Mouse (Mus musculus): Measurements from ENCODE around the gene Depdc5.

The Depdc5 gene

DNA sequence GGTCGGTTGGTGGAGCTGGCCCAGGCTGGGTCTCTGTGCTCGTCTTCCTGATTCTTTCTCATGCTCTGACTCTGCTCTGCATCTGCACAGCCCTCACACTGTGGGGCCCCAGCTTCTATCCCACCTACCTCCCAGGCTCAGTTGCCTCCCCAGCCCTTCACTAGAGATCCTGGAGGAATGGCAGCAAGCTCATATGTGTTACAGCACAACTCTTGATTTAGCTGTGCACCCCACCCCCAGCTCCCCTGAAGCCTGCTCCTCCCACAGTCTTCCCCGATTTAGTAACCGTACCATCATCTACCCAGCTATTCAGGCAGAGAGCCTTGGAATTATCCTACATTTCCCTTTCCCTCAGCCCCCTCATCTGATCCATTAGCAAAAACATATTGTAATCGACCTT is 137.6 kb downstream of the Depdc5 start:
- DNase-seq (ENCODE audit: low read depth), result no peak

DNA sequence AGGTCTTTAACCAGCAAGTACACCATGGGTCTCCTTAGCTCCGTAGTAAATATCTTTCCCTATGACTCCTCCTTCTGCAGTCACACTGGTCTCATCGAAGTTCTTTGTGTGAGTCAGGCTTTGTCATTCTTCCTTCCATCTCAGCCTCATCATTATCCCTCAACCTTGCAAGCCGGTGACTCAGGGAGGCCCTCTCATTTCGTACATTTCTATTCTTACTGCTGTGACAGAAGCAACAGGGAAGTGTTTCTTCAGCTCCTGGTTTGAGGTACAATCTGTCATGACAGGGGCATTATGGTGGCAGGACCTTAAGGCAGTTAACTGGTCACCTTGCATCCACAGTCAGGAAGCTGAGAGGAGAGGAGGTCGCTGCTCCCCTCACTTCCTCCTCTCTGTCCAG is 139.3 kb downstream of the Depdc5 start:
- no peak for DNase-seq (ENCODE audit: low read depth)

DNA sequence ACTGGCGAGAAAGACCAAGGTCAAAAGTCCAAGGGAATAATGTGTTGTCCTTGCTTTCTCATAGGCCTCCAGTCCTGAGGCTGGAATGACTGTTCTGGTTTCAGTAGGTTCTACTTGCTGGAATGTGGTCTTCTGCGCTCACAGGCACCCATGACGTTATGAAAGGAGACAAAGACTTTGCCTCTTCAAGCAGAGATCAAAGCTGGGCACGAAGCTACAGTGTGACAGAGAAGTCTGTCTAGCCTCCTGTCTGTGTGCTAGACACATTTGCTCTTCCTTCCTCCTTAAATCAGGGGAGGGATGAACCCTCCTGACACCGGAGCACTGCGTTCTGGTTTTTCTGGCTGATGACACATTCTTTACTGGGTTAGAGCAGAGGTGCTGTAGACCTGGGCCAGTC is 140.0 kb downstream of the Depdc5 start:
- DNase-seq (ENCODE audit: low read depth), result no peak

DNA sequence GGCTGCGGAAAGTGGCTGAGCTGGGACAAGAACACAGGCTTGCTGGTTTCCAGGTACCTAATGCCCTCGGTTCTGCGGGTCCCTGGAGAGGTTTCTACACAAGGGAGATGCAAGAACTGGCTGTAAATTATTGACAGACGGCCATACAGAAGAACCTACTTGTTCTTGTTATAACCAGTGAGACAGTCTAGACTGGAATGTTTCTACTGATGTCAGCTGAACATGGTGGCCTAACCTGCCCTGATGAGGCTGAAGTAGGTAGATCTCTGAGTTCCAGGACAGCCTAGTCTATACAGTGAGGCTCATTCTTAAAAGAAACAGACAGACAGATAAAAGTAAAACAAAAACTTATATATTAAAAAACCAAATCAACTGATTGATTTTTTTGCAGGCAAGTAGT is 140.6 kb downstream of the Depdc5 start:
- DNase-seq (ENCODE audit: low read depth), result no peak

DNA sequence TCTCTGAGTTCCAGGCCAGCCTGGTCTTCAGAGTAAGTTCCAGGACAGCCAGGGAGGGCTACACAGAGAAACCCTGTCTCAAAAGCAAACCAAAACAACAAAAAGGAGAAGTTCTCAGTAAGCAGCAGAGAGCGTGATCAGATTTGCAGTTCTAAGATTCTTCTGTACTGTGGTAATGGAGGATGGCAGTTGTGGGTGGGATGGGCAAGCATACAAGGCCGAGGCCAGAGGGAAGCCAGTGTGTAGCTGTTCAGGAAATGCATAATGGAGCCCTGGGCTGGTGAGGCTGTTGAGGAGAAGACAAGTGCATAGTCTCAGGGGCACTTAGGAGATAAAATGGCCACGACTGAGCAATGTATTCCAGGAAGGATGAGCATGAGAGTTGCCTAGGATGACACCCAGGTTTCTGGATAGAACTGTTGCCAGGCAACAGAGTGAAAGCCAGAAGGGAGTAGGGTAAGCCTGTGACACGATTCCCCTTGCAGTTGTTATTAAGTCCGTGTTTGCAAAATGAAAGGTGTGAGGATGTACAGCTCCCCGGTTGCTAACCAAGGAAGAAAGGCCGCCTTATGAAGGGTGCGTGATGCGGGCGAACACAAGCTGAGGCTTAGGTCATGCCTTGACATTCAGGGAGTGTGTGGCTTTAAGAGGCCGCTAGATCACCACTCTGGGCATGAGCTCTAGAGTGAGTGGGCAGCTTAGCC is 142.1 kb downstream of the Depdc5 start:
- DNase-seq (ENCODE audit: low read depth), result no peak

DNA sequence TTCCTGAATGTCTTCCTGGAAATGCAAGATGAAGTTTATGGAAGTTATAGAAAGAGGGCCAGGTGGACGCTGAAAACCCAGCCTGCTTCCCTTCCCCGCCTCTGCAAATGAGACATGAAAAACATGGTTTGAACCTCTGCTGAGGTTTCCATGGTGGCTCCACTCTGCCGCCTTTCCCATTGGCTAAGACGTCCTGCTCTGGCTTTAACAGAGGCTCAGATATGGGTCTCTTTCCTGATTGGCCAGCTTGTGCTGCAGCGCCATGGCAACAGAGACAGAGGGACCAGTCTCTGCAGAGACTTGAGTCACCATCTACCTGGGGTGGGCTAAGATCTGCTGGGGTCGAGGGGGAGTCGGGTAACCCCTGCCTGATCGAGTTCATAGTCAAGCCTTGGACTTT is 143.2 kb downstream of the Depdc5 start:
- no peak for DNase-seq (ENCODE audit: low read depth)

DNA sequence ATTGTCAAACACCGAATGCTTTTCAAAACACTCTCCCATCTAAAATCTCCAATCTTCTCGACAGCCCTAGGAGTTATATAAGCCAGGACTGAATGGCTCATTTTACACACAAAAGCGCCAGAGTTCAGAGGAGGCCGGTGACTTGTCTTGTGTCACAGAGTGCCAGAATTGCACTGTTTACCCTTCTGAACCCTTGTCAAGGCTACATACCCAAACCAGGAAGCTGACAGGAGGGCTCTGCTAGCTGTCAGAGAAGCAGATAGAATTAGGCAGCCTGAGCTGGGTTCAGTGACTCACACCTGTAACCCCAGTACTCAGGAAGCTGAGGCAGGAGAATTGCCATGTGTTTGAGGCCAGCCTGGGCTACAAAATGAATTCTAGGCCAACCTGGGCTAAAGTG is 143.9 kb downstream of the Depdc5 start:
- no peak for DNase-seq (ENCODE audit: low read depth)

DNA sequence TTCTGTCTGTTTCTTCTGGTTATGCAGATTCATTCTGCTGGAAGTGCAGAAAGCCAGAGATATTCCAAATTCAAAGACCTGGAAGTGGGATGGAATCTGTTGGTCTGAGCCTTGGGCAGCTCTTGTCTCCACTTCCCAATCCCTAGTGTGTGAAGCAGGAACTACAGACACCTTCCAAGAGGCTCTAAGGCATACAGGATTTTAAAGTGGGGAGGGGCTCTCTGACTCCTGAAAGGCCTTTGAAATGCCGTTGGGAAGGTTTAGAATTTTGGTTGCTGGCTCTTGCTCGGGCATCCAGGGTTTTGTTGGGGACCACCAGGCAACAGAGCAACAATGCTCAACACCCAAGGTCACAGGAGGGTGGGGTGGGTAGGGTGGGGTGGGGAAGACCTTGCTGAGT is 145.8 kb downstream of the Depdc5 start:
- DNase-seq (ENCODE audit: low read depth), result no peak

DNA sequence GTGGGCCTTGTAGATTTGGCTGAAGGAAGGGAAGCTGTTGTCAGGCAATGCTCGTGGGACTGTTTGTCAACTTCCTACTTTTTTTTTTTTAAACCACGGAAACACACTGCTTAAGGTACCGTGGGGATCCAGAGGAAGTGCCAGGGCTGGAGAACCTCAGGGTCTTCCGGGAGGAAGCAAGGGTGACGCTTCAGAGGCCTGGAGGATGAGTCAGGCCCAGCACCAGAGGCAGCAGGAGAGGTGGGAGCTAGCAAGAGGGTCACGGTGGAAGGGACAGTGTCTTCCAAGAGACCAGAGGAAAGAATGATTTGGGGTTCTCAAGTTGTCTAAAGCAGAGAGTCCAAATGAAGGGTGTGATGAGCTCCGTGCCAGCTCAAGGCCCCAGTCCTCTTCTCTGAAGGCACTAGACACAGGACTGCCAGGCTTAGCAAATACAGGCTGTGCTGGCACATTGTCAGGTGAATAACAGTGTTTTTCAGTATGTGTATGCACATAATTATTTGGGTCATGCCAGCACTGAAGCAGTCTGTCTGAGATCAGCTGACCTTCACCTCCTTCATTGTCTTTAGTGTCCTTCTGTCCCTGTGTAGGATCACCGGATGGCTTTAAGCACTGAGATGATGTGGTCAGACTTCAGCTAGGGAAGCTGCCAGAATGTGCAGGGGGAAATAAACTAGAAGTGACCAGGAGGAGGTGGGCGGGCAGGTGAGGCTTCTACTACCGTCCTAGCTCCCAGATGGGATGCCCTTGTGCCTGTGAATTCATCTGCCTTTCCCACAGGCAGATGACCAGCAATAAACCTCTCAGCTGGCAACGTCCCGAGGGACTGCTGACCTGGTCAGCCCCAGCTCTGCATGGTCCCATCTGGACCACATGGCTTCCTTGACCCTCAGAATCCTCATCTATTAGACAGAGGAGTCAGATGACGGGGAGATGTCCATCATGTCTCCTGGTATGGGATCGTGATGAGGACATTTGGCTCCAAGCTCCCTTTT is 146.6 kb downstream of the Depdc5 start:
- no peak for DNase-seq (ENCODE audit: low read depth)

DNA sequence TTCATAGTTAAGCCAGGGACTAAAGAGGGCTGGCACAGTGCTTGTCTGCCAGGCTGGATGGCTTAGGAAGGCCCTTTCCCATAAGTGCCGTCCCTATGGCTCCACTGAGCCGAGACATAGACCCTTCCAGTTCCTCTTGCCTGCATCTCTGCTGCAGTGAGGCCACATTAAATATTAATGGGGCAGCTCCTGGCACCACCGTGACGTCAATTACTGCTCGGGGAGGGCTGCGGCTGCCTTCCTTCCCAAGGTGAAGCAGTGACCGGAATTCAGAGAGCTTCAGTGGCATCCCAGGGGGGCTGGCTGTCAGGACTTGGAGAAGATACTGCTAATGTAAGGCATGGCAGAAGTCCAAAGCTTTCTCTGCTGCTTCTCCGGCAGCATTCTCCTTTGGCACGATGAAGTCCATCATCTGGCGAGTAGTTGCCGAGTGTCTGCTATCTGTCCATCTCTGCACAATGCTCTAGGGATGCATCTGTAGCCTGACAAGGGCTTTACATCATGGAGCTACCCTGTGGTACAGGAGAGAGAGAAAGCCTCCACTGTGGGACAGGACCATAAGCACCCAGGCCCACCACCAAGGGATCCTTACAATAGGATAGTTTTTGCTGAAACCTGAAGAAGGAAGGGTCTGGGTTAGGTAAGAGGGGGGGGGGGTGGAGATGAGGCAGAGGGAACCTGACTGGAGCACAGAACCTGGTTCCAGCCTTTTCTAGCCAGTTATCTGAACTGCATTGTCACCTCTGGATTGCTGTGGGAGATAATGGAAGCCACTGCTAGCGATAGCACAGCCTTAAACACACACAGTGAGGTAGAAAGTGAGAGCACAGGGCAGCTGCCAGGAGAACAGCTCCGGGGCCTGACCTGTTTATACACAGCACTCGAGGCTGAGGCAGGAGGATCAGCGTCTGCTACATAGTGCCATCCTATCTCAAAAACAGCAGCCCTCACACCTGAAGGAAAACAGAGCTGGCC is 147.9 kb downstream of the Depdc5 start:
- DNase-seq (ENCODE audit: low read depth), result no peak

DNA sequence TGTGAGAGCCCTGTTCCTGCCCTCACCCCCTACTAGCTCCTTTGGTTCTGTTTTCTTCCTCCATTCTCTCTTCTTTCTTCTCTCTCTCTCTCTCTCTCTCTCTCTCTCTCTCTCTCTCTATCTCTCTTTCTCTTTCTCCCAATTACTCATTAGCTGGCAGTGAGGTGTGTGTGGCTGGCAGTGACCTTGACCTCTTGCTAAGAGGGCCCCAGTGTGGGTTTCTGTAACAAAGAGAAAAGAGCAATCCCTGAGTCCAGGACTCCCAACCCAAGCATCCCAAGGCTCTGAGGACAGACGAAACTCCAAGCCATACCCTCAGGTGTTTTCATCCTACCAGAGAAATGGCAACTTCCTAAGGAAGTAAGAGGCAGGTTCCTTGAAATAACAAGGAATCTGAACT is 150.6 kb downstream of the Depdc5 start:
- DNase-seq (ENCODE audit: low read depth), result no peak

DNA sequence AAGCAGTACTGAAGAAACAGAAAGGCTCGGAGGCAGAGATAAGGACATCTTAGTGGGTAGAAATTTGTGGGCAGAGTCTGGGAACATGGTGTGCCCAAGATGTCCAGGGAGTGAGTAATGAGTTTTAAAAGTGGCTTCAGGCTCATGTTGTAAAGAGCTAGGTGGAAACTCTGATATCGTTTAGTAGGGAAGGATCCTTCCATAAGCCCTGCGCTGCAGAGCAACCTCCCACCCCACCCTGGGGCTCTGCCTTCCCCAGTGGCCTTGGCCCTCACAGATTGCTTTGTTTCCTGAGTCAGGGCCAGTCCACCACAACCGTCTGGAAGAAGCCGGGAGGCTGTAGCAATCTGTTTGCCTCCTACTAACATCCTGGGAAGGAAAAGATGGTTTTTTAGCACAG is 152.1 kb downstream of the Depdc5 start:
- DNase-seq (ENCODE audit: low read depth), result no peak

DNA sequence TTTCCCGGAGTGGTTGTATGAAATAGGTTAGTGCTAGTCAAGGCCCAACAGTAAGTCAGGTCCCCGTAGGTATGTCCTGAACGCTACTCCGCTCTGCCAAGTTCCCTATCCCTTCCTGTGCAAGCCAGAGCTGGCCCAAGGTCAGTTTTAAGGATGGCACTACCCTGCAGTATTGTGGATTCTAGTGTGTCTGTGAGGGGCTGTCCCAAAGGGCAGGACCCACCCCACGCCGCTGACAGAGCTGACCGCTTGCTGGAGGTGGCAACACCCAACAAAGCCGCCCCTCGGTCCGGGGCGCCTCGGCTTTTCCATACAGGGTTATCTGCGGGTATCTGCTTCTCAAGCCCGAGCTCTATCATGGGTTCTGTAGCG is 154.7 kb downstream of the Depdc5 start:
- DNase-seq (ENCODE audit: low read depth), result no peak

DNA sequence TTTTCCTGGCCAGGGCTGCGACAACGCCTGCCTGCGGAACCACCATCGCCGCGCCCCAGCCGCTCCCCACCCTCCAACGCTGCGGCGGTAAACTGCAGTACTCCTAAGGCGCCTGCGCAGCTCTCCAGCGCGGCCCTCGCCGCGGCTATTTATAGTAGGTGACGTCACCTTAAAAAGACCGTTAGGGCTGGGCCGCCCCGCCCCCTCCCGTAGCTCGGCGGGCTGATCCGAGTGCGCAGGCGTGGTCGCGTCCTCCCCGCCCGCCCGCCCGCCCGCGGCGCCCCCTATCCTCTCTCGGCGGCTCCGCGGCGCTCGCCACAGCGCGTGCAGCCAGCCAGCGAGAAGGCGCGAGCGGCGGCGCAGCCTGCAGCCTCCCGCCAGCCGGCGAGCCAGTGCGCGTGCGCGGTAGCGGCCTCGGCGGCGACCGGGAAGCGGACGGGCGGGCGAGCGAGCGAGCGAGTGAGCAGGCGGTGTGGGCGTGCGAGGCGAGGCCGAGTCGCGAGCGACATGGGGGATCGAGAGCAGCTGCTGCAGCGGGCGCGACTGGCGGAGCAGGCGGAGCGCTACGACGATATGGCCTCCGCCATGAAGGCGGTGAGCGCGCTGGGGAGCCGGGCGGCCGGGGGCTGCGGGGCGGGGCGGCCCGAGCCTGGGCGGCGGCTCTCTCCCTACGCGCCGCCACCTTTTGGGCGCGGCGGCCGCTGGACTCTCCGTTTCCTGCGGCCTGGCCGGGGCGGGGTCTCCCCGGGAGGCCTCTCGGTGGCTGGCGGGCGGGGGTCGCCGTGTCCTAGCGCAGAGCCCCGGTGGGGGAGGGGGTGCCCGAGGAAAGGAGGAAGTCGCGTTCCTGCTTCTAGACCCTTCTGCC is 155.3 kb downstream of the Depdc5 start, which contains the start of gene Ywhah:
Ywhah (plus strand) TSS at position 256 of the 865 bp plus-strand sequence.
- peak; percentile 96 for DNase-seq (ENCODE audit: low read depth)

DNA sequence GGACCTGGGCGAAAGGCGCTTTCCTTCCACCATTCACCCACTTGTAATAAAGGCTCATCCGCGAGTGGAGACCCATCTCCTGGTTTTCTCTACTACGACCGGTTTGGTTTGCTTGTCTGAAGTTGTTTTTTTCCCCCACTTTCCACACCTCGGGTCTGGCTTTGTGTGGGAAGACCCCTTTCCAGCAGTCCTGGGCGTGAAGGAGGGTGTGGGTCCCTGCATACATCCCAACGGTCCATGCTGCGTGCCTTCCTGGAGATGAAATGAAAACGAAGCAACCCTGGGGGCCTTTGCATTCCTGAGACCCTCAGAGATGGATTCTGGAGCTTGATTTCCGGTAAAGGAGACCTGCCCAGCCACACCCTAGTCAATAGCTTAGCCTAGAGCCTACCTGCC is 155.9 kb downstream of the Depdc5 start:
- no peak for DNase-seq (ENCODE audit: low read depth)

DNA sequence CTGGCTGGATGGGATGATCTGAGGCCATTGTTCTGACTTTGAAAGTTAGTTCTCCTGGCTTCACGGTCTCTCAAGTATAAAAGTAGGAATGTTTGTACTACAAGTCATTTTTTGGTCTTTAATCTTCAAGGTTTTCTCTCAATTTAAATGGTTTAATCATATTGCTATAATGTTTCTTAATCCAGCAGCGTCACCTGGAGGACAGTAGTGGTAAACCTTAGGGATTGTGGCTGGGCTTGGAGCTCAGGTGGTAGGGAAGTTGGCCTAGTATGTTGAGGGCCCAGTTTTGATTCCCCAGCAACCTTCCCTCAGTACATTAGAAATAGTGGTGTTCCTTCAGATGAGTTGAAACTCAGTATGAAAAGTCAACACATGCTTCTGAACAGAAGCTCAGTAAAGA is 158.1 kb downstream of the Depdc5 start:
- DNase-seq (ENCODE audit: low read depth), result no peak

DNA sequence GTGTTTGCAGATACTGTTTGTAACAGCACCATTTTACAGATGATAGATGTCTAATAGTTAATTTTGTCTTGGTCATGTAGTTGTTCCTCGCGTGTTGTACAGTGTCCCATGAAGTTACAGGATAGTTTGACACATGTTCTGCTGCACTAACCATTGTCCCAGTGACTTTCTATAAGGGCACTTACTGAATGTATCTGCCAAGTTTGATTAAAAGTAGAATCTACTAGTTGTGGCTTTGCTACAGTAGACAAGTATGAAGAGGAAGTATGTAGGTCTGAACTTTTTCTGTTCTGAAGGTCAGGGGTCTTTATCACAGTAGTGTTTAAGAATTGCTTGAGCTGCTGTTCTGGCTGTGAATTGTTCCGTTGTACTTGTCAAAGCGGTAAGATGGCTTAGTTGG is 159.8 kb downstream of the Depdc5 start:
- no peak for DNase-seq (ENCODE audit: low read depth)

DNA sequence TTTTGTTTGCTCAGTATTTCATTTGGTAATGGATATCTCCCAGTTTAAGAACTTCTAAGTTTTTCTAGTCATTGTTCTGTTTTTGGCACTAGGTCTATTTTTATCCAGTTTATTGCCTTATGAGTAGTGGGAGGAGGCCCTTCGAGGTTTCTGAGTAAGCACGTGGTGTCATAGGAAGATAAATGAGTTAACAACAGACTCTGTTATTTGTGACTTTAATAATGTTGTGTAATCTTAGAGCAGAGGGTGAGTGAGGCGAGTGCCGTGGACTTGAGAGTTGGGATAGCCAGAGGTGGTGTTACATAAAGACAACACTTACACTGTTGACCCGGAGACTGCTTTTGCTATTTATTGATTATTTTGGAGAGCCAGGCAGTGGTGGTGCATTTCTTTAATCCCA is 161.0 kb downstream of the Depdc5 start:
- DNase-seq (ENCODE audit: low read depth), result no peak

DNA sequence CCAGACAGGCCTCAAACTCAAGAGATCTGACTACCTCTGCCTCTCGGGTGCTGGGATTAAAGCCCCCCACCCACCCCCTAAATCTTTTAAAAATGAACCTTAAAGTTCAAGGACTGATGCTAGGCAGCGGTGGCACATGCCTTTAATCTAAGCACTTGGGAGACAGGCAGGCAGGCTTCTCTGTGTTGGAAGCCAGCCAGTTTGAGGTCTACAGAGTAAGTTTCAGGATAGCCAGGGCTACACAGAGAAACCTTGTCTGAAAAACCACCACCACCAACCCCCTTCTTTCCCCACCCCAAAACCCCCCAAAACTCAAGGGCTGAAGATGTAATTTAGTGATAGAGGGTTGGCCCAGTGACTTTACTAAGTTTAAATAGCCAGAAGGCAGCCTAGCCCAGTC is 165.2 kb downstream of the Depdc5 start:
- DNase-seq (ENCODE audit: low read depth), result no peak

DNA sequence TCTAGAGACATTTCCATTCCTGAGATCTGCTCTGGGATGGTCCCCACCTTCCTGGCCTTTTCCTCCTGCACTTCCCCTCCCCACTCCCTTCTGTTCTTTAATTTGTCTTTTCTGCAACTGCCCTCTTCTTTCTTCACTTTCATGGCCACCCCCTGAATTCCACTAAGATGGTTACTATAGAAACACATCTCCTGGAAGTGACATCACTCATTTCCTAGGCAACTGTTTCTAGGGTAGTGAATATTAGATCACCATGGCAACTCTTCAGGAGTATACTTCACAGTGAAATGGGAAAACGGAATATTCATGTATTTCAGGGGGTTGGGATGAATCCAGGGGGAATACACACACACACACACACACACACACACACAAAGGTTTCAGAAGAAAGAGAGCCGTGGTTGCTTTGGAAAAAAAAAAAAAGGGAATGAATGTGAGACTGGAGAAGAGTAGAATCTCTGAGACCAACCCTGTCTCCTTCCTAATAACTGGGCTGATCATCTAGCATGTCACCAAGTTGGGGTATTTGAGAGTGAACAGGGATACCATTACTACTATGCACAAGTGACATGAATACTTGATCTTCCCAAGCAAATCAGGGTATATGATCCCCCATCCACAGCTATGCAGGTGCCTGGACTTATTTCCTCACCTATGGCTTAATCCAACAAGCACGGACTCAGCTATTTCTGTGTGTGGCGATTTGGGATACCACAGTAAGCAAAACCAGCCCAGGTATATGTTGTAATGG is 167.1 kb downstream of the Depdc5 start:
- no peak for DNase-seq (ENCODE audit: low read depth)

All from c-Kit-positive CD71-negative TER-119-negative erythroid progenitor cells, embryonic 14.5 days (primary cell).